Mouse (Mus musculus): ENCODE measurements at regions not wholly inside any gene's neighbourhood (a gene's known extent, or its start where the extent isn't known, plus 50 kb on each side); places are given as distances from the start of the nearest gene placed in this dataset.
"Not testable (repeated sequence)": the region's sequence is repeated elsewhere in the genome, so short reads cannot be mapped to it uniquely, and the experiment has no call there.

DNA sequence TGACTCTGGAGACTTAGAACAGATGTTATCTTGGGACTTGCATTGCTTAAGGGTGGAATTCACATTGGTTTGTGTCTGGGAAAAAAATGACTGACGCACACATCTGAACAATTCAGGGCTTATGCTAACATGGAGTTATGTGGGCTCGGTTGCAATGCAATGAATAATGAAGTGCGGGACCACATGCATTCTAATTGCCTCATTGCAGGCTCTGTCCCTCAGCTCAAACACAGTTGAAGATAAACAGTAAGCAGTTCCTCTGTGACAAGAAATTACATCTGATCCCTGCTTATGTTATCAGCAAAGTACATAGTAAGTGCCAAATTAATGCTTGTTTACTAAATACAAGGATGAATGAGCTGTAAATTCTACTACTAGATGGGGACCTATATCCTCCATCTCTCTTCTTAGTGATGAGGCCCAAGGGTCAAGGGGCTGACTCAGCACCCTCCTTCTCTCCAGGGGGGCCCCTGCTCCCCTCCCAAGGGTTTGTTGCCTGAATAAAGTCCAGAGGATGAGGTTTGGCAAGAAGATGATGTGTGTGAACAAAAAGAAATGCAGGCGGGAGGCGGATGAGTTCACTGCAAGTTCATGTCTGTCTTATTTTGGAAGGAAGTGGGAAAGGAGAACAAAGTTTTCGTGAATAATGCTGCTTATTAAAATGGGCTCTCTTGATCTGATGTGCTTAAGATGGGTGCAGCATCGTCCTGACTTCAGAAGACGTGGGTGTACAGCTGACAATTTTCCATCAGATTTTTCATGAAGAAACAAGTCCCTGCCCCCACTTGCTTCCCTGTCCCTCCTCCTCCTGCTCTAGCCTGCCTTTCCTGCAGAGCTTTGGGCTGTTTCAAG, 533.1 kb downstream of the Shisa9 start:
- no peak for DNase-seq (ENCODE audit: low read depth, low spot score)

DNA sequence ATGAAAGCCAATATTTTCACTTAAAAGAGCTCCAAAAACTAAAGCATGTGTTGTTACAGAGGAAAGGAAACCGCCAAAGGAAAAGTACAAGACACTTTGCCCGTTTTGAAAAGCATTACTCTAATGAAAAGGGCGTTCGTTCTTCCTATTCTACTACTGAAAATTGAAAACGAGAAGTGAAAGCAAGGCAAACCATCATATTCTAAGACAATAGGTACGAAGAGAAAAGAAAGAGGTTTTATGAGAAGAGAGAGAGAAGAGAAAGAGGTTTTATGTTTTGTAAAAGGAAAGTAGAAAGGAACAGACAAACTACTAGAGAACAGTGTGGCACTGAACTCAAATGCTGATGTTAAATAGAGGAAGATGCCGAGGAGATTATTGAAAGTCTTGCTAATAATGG, 534.4 kb downstream of the Shisa9 start:
- DNase-seq (ENCODE audit: low read depth, low spot score): no peak

DNA sequence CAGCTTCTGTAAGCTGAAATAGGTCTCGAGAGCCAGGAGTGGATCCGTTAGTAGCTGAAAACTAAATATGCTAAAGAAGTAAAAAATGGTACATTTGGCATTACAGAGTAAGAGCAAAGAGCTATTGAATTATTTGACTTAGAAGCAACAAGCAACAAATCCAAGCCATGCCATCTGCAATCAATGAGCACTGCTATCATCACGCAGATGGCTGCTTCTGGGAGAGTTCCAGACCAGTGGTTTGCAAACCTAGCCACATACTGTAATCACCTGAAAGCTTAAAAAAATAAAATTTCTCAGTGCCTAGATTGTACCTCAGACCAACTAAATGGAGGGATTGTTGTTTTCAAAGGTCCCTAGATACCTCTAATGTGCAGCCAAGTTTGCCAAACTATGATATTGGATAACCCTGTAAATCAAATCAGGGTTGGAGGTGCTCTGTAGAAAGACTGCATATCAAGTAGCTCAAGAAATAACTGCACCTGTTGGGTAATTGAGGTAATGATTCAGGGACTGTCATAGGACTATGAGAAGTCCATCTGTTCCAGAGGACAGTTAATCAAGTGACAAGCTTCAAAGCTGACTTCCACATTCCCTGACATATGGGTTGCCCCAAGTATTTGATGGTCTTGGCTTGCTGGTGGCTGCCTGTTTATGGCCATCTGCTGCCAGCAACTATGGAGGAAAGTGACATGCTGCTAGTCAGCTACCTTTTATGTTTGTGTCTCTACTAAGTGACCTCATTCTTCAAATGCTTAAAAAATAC, 538.0 kb downstream of the Shisa9 start:
- no peak for DNase-seq (ENCODE audit: low read depth, low spot score)

DNA sequence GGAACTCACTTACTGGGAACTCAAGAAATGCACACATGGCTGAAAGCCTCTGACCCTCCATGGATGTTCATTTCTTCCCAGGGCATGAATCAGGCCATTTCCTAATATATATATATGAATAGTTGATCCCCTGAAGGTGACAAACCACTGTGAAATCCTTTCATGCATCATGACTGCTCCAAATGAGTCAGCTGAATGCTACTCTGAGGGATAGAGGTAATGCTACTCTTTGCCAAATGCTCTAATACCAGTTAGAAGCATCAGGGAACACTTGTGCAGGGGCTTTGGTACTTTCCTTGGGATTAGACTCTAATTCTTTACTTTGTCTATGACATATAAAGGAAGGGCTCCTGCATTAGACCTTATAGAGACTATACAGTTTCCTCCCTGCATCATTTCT, 561.0 kb upstream of the Ercc4 start:
- DNase-seq (ENCODE audit: low read depth, low spot score): no peak

DNA sequence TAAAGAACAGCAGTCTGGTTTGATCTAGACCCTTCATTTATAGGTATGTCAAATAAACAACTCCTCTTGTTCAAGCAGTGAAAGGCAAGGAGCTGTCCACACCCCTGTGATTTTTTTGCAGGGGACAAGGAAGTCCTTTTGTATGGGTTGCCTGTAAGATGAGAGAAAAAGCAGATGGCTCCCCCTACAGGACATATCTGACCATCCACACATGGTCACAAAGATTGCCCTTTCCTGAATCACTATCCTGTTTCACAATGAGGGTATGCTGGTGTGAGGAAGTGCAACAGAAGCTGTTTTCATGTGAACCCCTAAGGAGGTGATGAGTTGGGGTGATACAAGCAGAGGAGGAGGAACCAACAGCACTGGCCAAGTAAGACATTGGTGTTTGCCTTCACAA, 520.6 kb upstream of the Ercc4 start:
- DNase-seq (ENCODE audit: low read depth, low spot score): peak; percentile 60

DNA sequence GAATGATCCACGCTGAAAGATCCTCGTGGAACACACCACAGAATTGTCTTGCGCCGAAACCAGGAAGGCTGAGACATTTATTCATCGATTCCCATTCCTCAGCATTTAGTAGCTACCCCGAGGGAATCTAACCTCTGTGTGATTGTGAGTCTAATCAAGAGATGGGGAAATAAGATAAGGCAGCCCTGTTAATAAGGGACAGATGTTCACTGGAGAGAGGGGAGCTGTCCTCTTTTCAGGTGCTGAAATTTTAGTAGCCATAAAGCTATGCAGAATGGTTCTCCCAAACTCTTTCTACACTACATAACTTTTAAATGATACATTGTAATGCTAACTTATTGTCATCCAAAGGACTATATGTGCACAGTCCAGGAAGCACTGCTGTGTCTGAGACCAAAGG, 501.2 kb upstream of the Ercc4 start:
- no peak for DNase-seq (ENCODE audit: low read depth, low spot score)

DNA sequence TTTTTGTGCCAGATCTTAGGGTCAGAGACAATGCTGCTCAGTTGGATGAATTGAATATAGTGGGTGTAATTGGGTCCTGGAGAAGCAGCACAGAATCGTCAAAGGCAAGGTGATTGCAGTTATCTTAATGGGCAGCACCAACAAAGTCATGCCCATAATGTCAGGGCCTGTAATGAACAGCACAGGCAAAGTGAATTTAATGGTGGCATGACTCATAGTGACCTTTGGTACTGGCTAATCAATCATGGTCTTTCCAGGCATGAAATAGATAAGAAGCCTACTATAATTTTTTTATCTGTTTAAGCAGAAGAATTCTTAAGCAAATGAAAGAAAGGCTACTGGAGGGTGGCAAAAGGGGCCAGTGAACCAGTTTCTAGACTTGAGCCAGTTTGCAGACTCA, 498.4 kb upstream of the Ercc4 start:
- DNase-seq (ENCODE audit: low read depth, low spot score): no peak

DNA sequence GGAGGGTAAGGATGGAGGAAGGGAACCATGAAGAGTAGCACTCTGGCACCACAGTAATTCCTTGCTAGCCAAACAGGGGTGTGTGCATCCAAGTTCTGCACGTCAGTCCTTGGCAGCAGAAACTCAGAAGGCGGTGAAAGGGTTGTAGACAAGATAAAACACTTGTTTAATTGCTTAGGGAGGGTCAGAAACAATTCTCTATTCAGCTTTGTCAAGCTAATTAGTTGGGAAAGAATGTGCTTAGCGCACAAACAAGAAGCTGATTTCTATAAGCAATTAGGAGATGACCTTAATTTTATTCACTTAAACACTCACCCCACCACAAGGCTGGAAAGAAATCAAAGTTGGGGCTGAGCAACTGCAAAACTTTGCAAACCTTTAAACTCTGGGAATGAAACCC, 491.7 kb upstream of the Ercc4 start:
- DNase-seq (ENCODE audit: low read depth, low spot score): no peak

DNA sequence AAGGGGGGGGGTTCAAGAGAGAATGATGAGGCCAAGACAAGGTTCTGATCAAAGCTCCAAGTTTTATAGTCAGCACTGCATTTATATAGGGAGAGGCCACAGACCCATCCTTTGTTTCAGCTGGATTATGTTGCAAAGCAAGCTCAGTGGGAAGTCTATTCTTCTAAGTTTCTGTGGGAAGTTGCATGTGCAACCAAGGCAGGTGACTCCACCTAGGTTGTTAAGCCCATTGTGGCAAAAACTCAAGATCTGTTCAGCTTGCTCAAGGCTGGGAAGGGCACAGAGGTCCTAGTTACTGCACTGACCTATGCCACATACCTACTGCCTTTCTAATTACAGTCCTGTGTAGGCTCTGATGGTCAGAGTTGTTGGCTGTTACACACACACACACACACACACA, 477.0 kb upstream of the Ercc4 start:
- DNase-seq (ENCODE audit: low read depth, low spot score): peak; percentile 91

DNA sequence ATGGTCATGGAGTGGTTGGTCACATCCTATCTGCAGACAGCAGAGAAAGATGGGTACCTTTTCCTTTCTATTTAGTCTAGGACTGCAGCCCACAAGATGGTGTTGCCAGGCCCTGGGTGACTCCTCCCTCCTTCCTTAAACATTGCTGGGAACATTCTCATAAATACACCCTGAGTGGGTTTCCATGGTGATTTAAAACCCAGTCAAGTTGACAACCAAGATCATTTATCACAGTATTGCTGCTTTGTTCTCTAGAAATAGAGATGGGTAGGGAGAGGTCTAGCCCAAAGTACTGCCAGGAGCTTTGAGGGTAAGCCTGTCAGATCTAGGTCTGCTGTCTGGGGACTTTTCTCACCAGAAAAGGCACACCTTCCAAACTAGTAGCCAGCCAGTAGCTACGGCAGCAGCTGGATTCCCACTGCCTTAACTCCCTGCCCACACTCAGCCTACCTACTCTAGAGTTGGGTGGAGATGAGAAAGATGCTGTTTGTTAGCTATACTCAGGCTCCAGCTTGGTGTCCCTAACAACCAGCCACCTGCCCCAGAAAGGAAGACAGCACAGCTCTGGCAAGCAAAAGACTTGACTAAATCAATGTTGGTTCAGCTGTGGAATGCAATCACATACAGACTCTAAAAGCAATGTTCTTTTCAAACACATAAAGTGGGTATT, 470.4 kb upstream of the Ercc4 start:
- no peak for DNase-seq (ENCODE audit: low read depth, low spot score)

DNA sequence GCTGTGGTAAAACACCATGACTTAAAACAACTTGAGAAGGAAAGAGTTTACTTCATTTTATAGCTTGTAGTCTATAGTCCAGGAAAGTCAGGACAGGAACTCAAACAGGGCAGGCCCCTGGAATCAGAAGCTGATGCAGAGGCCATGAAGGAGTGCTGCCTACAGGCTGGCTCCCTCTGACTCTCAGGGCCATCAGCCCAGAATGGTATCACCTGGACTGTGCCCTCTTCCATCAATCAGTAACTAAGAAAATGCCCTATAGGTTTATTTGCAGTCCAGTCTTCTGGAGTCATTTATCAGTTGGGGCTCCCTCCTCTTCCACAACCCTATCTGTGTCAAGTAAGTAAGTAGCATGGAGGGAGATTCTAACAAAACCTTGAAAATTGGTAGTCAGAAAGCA, 466.4 kb upstream of the Ercc4 start:
- DNase-seq (ENCODE audit: low read depth, low spot score): no peak

DNA sequence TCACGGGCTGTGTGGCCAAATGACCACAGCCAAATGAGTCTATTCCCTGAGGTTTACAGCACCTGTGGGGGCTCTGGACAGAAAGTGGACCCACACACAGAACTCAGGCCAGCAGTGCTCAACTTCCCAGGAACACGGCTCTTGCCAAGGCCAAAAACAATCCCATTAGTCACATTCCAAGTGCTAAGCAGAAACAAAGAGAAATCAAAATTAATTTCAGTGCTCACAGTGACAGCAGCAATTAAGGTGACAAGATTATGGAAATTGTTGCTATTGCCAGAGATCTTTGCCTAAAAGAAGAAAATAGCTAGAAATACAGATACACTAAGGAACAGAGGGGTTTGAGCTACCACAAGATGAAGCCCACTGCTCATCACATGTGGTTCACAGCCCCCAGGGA, 464.9 kb upstream of the Ercc4 start:
- DNase-seq (ENCODE audit: low read depth, low spot score): no peak

DNA sequence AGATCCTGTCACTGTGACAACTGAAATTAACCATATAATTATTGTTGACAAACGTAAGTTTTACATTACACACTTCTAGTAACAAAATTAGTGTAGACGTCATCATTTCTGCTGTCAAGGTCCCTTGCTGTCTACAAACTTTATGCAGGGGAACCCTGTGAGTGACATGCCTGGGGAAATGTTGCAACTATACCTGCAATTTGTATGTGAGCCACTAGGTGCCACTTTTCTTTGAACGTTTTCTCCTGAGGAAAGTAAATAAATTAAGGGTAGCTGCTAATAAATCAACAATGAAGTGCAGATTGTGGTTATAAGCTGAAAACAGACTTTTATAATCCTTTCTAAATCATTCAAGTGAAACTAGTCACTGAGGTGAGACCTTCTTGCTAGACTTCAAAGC, 457.3 kb upstream of the Ercc4 start:
- DNase-seq (ENCODE audit: low read depth, low spot score): peak; percentile 19

DNA sequence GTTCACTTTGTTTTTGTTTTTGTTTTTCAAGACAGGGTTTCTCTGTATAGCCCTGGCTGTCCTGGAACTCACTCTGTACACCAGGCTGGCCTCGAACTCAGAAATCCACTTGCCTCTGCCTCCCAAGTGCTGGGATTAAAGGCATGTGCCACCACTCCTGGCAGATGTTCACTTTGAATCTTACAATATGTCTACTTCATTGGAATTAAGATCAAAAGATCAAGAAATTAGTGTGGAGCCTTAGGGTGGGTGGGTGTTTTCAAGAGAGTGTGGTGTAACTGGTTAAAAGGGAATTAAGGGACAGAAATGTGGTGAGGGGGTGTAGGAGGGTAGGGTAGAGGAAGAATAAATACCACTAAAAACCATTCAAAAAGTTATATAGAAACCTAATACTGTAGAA, 435.8 kb upstream of the Ercc4 start:
- DNase-seq (ENCODE audit: low read depth, low spot score): not testable (repeated sequence)

DNA sequence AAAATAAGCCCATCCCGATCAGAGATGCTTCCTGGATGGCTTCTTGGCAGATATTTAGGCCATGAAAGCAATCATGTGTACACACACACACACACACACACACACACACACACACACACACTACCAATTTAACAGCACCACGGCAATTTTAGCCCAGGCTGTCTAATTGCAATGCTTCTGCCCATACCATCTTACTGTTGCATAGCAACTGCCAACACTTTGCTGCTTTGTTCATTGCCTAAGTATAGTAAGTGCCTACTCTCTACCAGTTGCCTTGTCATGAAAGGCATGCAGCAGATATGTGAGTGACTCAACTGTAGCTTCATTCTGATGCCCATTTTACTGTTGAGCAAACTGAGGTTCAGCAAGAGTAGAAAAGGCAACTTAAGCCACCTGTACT, 428.0 kb upstream of the Ercc4 start:
- no peak for DNase-seq (ENCODE audit: low read depth, low spot score)

DNA sequence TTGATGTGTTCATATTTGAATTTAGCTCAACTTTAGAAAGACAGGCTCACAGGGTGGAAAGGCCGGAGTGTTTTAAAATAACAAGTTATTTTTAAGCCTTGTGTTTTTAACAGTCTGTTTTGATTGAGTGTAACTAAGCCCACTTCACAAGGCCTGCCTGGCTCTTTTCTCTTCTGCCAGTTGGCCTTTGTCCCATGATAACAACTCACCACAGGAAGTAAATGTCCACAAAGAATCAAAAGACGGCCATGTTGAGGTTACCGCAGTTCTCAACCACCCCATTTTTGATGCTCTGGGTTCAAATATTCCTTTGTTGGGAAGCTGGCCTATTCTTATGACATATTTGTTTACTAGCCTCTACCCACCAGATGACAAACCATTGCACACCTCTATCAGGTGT, 423.7 kb upstream of the Ercc4 start:
- no peak for DNase-seq (ENCODE audit: low read depth, low spot score)

DNA sequence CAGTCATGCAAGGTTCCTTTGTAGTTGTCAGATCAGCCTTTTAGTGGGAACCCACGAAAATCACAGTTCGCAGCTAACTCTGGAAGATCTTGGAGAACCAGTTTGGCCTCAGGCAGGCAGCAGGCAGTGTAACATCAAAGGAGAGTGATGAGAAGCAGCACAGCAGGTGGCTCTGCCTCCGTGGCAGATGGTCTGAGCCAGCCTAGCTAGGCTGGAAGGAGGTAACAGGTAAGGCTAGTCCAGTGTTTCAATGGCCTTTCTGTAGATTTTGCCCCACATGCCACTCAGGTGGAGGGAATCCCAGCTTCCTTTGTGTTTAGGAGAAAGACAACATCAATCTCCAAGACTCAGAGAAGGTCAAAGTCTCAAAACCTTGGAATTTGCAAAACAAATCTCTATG, 417.7 kb upstream of the Ercc4 start:
- DNase-seq (ENCODE audit: low read depth, low spot score): peak; percentile 28

DNA sequence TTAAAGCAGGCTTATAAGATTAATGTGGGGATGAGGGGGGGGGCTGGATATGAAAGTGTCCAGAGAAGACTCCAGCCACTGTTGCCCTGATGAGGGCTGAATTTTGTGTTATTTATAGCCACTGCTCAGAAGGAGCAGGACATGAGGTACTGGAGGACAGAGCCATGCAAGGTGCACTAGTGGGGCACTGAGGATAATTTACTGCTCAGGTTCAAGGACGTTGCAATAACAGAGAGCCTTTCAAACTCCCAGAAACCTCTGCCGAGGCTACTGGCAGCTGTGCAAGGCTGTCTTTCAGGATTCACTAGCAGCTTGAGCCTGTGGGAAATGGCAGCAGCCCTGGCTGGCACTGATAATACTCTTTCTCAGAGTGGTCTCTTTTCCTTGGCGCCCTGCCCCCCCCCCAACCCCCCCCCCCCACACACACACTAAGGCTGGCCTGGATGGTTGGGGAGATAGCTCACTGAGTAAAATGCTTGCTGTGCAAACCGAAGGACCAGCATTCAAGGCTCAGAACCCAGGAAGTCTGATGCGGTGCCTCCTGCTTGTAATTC, 416.7 kb upstream of the Ercc4 start:
- DNase-seq (ENCODE audit: low read depth, low spot score): no peak

DNA sequence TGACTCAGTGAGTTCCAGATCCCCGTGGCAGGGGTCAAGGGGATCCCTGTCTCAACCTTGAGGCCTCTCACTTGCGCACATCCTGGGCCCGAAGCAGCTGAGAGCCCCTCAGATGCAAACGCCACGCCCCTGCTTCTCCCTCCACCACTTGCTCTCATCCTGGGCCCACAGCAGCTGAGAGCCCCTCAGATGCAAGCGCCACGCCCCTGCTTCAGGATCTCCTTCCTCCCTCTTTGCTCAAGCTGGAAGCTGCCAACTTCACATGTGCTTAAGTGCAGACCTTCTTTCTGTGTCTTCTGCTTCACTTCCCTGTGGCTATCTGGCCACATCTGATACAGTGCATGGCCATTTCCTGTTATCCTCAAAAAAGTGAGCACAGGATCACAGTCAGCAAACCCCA, 416.1 kb upstream of the Ercc4 start:
- peak; percentile 7 for DNase-seq (ENCODE audit: low read depth, low spot score)

DNA sequence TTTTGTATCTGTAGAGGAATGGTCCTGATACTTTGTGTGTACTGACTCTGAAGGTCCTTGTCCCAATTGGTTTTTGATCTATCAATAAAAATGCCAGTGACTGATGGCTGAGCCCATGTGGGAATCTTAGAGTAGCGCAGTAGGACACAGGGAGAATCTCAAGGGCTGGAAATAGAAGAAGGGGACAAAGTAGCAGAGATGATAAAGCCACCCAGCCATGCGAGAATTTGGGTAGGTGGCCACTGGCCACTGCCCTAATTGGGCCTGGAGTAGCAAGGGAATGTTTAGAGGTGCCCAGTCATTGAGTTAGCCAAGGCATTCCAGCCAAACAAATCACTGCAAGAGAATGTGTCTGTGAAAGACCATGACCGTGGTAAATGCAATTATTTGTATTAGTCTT, 414.8 kb upstream of the Ercc4 start:
- no peak for DNase-seq (ENCODE audit: low read depth, low spot score)

DNA sequence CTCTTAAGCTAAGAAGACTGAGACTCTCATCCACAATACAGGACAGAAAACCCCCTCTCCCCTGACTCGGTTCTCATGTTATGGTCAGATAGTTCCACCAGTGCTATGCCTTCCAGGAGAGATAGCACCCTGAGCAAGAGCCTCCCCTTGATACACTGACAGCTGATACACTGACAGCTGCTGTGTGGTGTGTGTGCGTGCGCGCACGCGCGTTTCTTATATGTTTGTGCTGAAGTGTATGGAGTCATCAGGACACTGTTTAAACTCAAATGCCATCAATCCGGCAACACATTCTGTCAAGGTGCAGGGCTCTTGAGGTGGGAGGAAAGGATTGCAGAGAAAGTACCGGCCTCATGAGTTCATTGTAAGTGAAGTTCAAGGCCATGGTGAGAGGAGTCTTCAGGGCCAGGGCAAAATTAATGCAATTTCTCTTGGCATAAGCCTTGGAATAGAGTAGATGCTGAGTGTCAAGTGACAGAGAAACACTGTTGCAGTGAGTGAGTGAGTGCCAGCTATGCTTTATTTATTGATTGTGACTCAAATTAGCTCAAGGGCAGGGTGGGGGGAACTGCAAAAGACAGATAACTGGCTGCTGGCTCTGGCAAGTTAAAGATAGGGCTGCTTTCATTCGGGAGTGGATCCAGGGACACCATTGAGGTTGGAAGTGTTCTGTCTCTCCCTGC, 412.4 kb upstream of the Ercc4 start:
- DNase-seq (ENCODE audit: low read depth, low spot score): no peak

DNA sequence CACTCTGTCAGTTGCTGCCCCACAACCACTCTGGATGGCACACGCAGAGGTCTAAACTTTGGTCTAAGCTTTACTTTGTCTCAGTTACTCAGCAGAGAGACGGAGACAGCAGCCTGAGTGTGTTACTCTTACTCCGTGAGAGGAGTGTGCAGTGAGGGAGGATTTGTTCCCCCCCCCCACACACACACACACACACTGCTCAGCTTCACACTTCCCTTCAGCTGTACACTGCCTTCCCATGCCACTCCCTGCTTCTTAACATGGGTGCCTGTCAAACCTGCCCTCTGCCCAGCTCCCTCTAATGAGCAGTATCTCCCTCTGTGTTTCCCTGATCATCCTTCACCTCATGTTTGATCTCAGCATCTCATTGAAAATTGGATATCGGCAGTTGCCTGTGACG, 409.9 kb upstream of the Ercc4 start:
- no peak for DNase-seq (ENCODE audit: low read depth, low spot score)

All from ES-CJ7 (cell line).